Mouse (Mus musculus) liver, adult 2 months (tissue): ENCODE measurements around the gene Dpf3. TPM values are rescaled to one million over a fixed set of nuclear protein-coding genes. Genes with fewer than 3 reads are reported as not detected.

ENCODE experiments used
- DNase-seq: peaks from one replicate; pipeline ENCODE4 v3.0.0-alpha.2; 2011; ENCODE audit warnings: low read depth, low spot score; ENCODE audit errors: extremely low read depth
- H3K27ac ChIP-seq: fragments of 200-500 bp; replicated peaks from 2 replicates; pipeline ENCODE4 v1.5.1; 2012; ENCODE audit warnings: low read depth, mild to moderate bottlenecking, control low read depth, inconsistent platforms, low read length; ENCODE audit not compliant: insufficient read depth
- H3K27me3 ChIP-seq: fragments of 200-500 bp; 2 replicates; pipeline ENCODE4 v1.6.1; 2012; ENCODE audit warnings: mild to moderate bottlenecking, moderate library complexity, low read length, inconsistent platforms; ENCODE audit not compliant: control insufficient read depth, insufficient read depth
- H3K36me3 ChIP-seq: fragments of 200-500 bp; 2 replicates; pipeline ENCODE4 v1.6.1; 2012; ENCODE audit warnings: low read length, inconsistent platforms; ENCODE audit not compliant: control insufficient read depth, insufficient read depth
- H3K4me1 ChIP-seq: fragments of 200-500 bp; 2 replicates; pipeline ENCODE4 v1.6.1; 2011; ENCODE audit warnings: low read length; ENCODE audit not compliant: control insufficient read depth, insufficient read depth
- H3K4me3 ChIP-seq: fragments of 200-500 bp; 2 replicates; pipeline ENCODE4 v1.5.1; 2011; ENCODE audit warnings: low read depth, mild to moderate bottlenecking, control low read depth, low read length, moderate library complexity; ENCODE audit not compliant: insufficient read depth
- H3K79me2 ChIP-seq: fragments of 200-500 bp; 2 replicates; pipeline ENCODE4 v1.6.1; 2012; ENCODE audit warnings: inconsistent platforms, mild to moderate bottlenecking, low read length, moderate library complexity; ENCODE audit not compliant: control insufficient read depth, insufficient read depth
- H3K9ac ChIP-seq: fragments of 200-500 bp; 2 replicates; pipeline ENCODE4 v1.6.1; 2012; ENCODE audit warnings: low read depth, mild to moderate bottlenecking, control low read depth, inconsistent platforms, low read length
- CTCF ChIP-seq: fragments of 200-500 bp; IDR thresholded peaks from 2 replicates; pipeline ENCODE4 v1.5.1; 2011; ENCODE audit warnings: low read depth, low read length, control low read depth
- POLR2A ChIP-seq: fragments of 200-500 bp; IDR thresholded peaks from 2 replicates; pipeline ENCODE4 v1.6.1; 2011; ENCODE audit warnings: low read length, control low read depth; ENCODE audit not compliant: insufficient read depth; ENCODE audit errors: extremely low read depth
- WGBS: fragments of 180-500 bp; shearing (Covaris S2); methylation state at CpG from one replicate; pipeline ENCODE4 v1.1.7; 2018; 5-methylcytosine and 5-hydroxymethylcytosine counted together
- polyA plus RNA-seq: library from polyadenylated mRNA; depleted of rRNA; stranded (reverse); fragments of >200 nt; gene quantifications from 2 replicates; pipeline ENCODE4 v1.2.3, GENCODE M21; 2012; rRNA removed
- total RNA-seq: library from RNA; depleted of rRNA; stranded (reverse); fragments of >200 nt; gene quantifications from 2 replicates; pipeline ENCODE4 v1.2.3, GENCODE M21; 2014; rRNA removed

Dpf3 gene
- total and polyA plus RNA-seq, 2 experiments, result 1.6 to 2.4 TPM

DNA sequence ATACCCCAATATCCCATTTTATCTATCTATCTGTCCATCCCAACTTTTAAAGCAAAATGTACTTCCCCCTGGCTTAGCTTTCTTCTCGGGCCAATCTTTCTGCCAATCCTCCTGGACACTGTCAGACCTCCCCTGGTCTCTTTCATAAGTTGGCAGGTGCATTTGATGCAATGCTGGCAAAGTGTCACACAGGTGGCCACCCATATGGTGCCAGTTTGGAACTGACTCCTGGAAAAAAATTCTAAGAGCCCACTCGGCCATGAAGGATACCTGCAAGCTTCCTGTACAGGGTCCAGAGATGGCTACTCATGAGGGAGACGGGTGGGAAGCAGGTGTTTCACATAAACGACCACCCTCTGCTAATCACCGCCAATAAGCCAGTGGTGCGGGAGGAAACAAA is 307.0 kb downstream of the Dpf3 start:
- Histone ChIP-seq H3K27ac (no peak overlapping the region), H3K79me2 (no peaks in the 10 kb centered on the region), H3K4me3 (no peak overlapping the region), H3K4me1 (no peaks in the 10 kb centered on the region), H3K36me3 (no peaks in the 10 kb centered on the region), H3K27me3 (no peaks in the 10 kb centered on the region), H3K9ac (no peak overlapping the region)
- WGBS, result 89% methylated on average over 6 of the region's 6 CpGs
- TF ChIP-seq CTCF (no peak), POLR2A (no peak)
- DNase-seq, result no peak

DNA sequence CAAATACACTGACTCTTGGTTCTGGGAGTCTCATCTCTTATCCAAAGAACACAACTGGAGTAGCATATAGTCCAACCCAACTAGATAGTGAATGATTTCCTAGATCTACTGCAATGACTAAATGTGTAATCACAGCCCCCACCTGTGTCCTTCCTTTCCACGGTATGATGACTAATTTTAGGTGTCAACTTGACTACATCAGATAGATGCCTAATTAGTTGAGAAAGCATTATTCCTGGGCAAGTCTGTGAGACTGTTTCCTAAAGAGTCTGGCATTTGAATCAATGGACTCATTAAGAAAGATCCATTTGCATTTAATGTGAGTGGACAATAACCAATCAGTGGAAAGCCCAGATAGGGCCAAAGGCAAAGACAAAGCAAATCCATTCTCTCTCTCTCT is 307.7 kb downstream of the Dpf3 start:
- TF ChIP-seq POLR2A (no peak), CTCF (no peak)
- Histone ChIP-seq H3K27ac (no peak overlapping the region), H3K9ac (no peak overlapping the region), H3K27me3 (no peaks in the 10 kb centered on the region), H3K4me1 (no peaks in the 10 kb centered on the region), H3K4me3 (no peak overlapping the region), H3K79me2 (no peaks in the 10 kb centered on the region), H3K36me3 (no peaks in the 10 kb centered on the region)
- no peak for DNase-seq
- WGBS, result 85% methylated on average over 1 of the region's 1 CpGs

DNA sequence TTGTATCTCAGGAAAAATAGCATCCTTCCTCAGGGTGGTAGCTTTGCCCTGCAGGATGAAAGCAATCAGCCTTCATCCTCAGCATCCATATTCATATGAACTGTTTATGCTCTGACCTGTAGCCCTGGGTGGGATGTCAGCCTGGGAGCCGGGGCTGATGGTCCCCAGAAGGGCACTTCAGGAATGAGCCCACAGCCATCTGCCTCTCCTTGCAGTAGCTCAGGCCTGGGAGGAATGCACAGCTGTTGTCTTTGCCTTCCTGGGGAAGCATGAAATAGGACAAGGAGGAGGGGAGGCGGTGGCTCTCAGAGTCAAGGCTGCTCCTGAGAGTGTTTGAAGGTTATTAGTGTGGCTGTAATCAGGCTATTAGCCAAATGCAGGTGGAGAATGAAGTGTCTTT is 308.7 kb downstream of the Dpf3 start:
- no peak overlapping the region for H3K9ac ChIP-seq
- no peak for TF ChIP-seq POLR2A
- no peak for TF ChIP-seq CTCF
- H3K4me3 ChIP-seq, result no peak overlapping the region
- no peak overlapping the region for H3K27ac ChIP-seq
- DNase-seq, result no peak
- H3K27me3 ChIP-seq, result no peaks in the 10 kb centered on the region
- H3K4me1 ChIP-seq, result no peaks in the 10 kb centered on the region
- H3K79me2 ChIP-seq, result no peaks in the 10 kb centered on the region
- 91% methylated on average over 2 of the region's 2 CpGs for WGBS
- H3K36me3 ChIP-seq, result no peaks in the 10 kb centered on the region

DNA sequence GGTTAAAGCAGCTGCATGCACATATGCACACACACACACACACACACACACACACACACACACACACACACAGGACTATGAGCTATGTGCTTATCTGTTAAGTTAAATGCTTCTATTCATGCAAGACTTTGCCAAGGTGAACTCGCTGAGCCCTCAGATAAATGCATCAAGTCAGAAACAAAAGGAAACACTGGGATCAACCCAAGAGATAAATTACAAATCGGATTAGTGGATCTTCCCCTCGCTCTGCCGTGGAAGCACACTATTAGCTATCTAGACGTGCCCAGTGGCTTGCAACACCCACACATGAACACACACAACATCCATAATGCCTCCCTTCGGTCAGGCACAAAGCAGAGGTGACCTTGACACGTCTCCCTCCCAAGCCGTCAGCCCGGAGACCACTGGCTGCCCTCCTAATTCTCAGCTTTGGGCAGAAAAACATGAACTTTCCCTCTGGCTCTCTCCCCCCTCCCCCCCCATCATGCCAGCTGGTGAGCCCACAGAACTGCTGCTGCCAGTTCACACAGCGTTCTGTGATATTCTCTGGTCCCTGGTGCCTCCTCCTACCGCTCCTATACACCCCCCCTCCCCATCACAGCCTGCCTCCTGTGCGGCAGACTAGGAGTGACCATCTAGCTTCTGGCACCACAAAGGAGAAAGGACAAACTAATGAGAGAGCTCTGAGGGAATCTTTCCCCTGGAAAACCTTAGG is 317.9 kb downstream of the Dpf3 start:
- no peaks in the 10 kb centered on the region for H3K4me1 ChIP-seq
- H3K27me3 ChIP-seq, result no peaks in the 10 kb centered on the region
- no peak for TF ChIP-seq CTCF
- TF ChIP-seq POLR2A, result no peak
- H3K4me3 ChIP-seq, result no peak overlapping the region
- DNase-seq, result no peak
- WGBS, result 37% methylated on average over 12 of the region's 12 CpGs
- no peak overlapping the region for H3K9ac ChIP-seq
- no peaks in the 10 kb centered on the region for H3K79me2 ChIP-seq
- H3K27ac ChIP-seq, result no peak overlapping the region
- H3K36me3 ChIP-seq, result no peaks in the 10 kb centered on the region

- no peaks in the 10 kb centered on the region for H3K27me3 ChIP-seq
- DNase-seq, result no peak
Observed at GRCm38 (mm10) chr12:83168310-83168709, 319.2 kb downstream of the Dpf3 start.

GRCm38 (mm10) chr12:83165058-83165457 is 322.5 kb downstream of the Dpf3 start:
- Histone ChIP-seq H3K27ac (no peak overlapping the region), H3K79me2 (no peaks in the 10 kb centered on the region), H3K4me3 (no peak overlapping the region), H3K4me1 (no peaks in the 10 kb centered on the region), H3K9ac (no peak overlapping the region), H3K27me3 (no peaks in the 10 kb centered on the region), H3K36me3 (no peaks in the 10 kb centered on the region)
- 20% methylated on average over 1 of the region's 1 CpGs for WGBS
- DNase-seq, result no peak
- TF ChIP-seq POLR2A, result no peak
- TF ChIP-seq CTCF, result no peak

More at GRCm38 (mm10) chr12:83168310-83168709, 319.2 kb downstream of the Dpf3 start:
- TF ChIP-seq CTCF, result no peak
- no peak for TF ChIP-seq POLR2A
- Histone ChIP-seq H3K79me2 (no peaks in the 10 kb centered on the region), H3K4me3 (no peak overlapping the region), H3K27ac (no peak overlapping the region), H3K36me3 (no peaks in the 10 kb centered on the region), H3K9ac (no peak overlapping the region), H3K4me1 (no peaks in the 10 kb centered on the region)
- WGBS, result 88% methylated on average over 6 of the region's 6 CpGs

Other genes starting within 250 kb of the Dpf3 start
- 3.0 and 3.5 TPM in 2 replicates for gene Dcaf4, start 32.8 kb upstream of the Dpf3 start, total RNA-seq
- 3.8 and 5.4 TPM in 2 replicates for gene Dcaf4, start 32.8 kb upstream of the Dpf3 start, polyA plus RNA-seq
- 52.0 and 57.7 TPM in 2 replicates for gene Zfyve1, start 109.5 kb upstream of the Dpf3 start, total RNA-seq
- gene Zfyve1, start 109.5 kb upstream of the Dpf3 start, polyA plus RNA-seq, result 37.9 and 40.9 TPM in 2 replicates
- gene Rbm25, start 143.5 kb upstream of the Dpf3 start, total RNA-seq, result 69.1 and 78.1 TPM in 2 replicates
- gene Rbm25, start 143.5 kb upstream of the Dpf3 start, polyA plus RNA-seq, result 10.7 and 16.9 TPM in 2 replicates
- 17.0 and 17.3 TPM in 2 replicates for gene Psen1, start 200.4 kb upstream of the Dpf3 start, total RNA-seq
- gene Psen1, start 200.4 kb upstream of the Dpf3 start, polyA plus RNA-seq, result 11.4 and 12.2 TPM in 2 replicates